Mouse (Mus musculus): ENCODE results near the gene Park7. TPM values are rescaled to one million over a fixed set of nuclear protein-coding genes. Genes with fewer than 3 reads are reported as not detected.

Park7 gene
- total and polyA plus RNA-seq, 3 experiments: 337 to 555 (median 495) TPM

GRCm38 (mm10) chr4:150855346-150855745 lies 58.9 kb downstream of the Park7 start:
- Histone ChIP-seq H3K4me3 (replicated peaks in 1 of 3; ENCODE audit: low read depth in 2 of 3, low read length in 2 of 3, poor library complexity in 1 of 3) (no peak overlapping the region), H3K27ac (ENCODE audit: insufficient read depth, low read depth) (no peak overlapping the region), H3K4me2 (ENCODE audit: insufficient read depth, low read depth, poor library complexity, severe bottlenecking) (no peak overlapping the region), H3K79me2 (replicated peaks; ENCODE audit: control insufficient read depth, extremely low read depth, insufficient read depth, poor library complexity, severe bottlenecking) (no peaks in the 10 kb centered on the region), H3K27me3 (replicated peaks) (no peaks in the 10 kb centered on the region), H3K36me3 (replicated peaks in 1 of 2; ENCODE audit: control insufficient read depth in 1 of 2, insufficient read depth in 1 of 2, low read length in 1 of 2) (no peaks in the 10 kb centered on the region), H3K9ac (ENCODE audit: insufficient read depth, low read depth) (no peak overlapping the region), H3K9me3 (replicated peaks; ENCODE audit: low read length) (no peaks in the 10 kb centered on the region), H3K4me1 (ENCODE audit: control insufficient read depth in 1 of 2, insufficient read depth in 2 of 2) (0 out of 4 replicates have a peak, but pooled peaks cover 0 to under 1% of the 10 kb centered on the region in 2 experiments)
- DNase-seq (ENCODE audit: extremely low read depth): no peak
- in situ Hi-C loops (cut with MboI; ENCODE audit: low pct_ligation_motif_present, low pct_unique_long_range_greater_than_20kb, low sequenced_read_pairs) (no loop called here), dilution Hi-C loops (cut with MboI; ENCODE audit: extremely low pct_ligation_motif_present, extremely low pct_unique_long_range_greater_than_20kb, low sequenced_read_pairs) (no loop called here)
- TF ChIP-seq ZKSCAN1 (IDR thresholded peaks at IDR 0.05; ENCODE audit: borderline replicate concordance, low read depth, low read length) (no peak), ZMIZ1 (IDR thresholded peaks at IDR 0.05; ENCODE audit: low read depth, low read length) (no peak), NELFE (IDR thresholded peaks at IDR 0.05; ENCODE audit: low read depth, low read length) (no peak)

GRCm38 (mm10) chr4:150854839-150855246 lies 59.4 kb downstream of the Park7 start:
- Histone ChIP-seq H3K79me2 (replicated peaks; ENCODE audit: control insufficient read depth, extremely low read depth, insufficient read depth, poor library complexity, severe bottlenecking) (no peaks in the 10 kb centered on the region), H3K4me1 (ENCODE audit: control insufficient read depth in 1 of 2, insufficient read depth in 2 of 2) (no peaks in the 10 kb centered on the region), H3K27ac (ENCODE audit: insufficient read depth, low read depth) (no peak overlapping the region), H3K27me3 (replicated peaks) (no peaks in the 10 kb centered on the region), H3K4me2 (ENCODE audit: insufficient read depth, low read depth, poor library complexity, severe bottlenecking) (no peak overlapping the region), H3K4me3 (replicated peaks in 1 of 3; ENCODE audit: low read depth in 2 of 3, low read length in 2 of 3, poor library complexity in 1 of 3) (no peak overlapping the region), H3K9ac (ENCODE audit: insufficient read depth, low read depth) (no peak overlapping the region), H3K36me3 (replicated peaks in 1 of 2; ENCODE audit: control insufficient read depth in 1 of 2, insufficient read depth in 1 of 2, low read length in 1 of 2) (no peaks in the 10 kb centered on the region), H3K9me3 (replicated peaks; ENCODE audit: low read length) (no peaks in the 10 kb centered on the region)
- in situ Hi-C loops (cut with MboI; ENCODE audit: low pct_ligation_motif_present, low pct_unique_long_range_greater_than_20kb, low sequenced_read_pairs) (no loop called here), dilution Hi-C loops (cut with MboI; ENCODE audit: extremely low pct_ligation_motif_present, extremely low pct_unique_long_range_greater_than_20kb, low sequenced_read_pairs) (no loop called here)
- no peak for DNase-seq (ENCODE audit: extremely low read depth)
- no peak for TF ChIP-seq POLR2AphosphoS2 (IDR thresholded peaks at IDR 0.05; ENCODE audit: low read depth, low read length)
- no peak for TF ChIP-seq TCF12 (IDR thresholded peaks at IDR 0.05; ENCODE audit: low read depth, low read length)
- TF ChIP-seq NRF1 (IDR thresholded peaks at IDR 0.05; ENCODE audit: low read depth, low read length): peak; percentile 29; the same call in 1 of the 2 replicates
- peak; percentile 35; the same call in 1 of the 2 replicates for TF ChIP-seq POLR2A (IDR thresholded peaks at IDR 0.05; ENCODE audit: low read depth, low read length)
- no peak for TF ChIP-seq MYC (IDR thresholded peaks at IDR 0.05; ENCODE audit: low read depth, low read length)
- no peak for TF ChIP-seq USF1 (IDR thresholded peaks at IDR 0.05; ENCODE audit: low read depth, low read length)

GRCm38 (mm10) chr4:150853680-150854461 lies 60.4 kb downstream of the Park7 start, which contains the start of gene Errfi1:
Errfi1 (plus strand) TSS chr4:150853919.
- Histone ChIP-seq H3K4me1 (ENCODE audit: control insufficient read depth in 1 of 2, insufficient read depth in 2 of 2) (no peaks in the 10 kb centered on the region), H3K4me2 (ENCODE audit: insufficient read depth, low read depth, poor library complexity, severe bottlenecking) (no peak within 1 kb of the TSS), H3K4me3 (replicated peaks in 1 of 3; ENCODE audit: low read depth in 2 of 3, low read length in 2 of 3, poor library complexity in 1 of 3) (no peak within 1 kb of the TSS), H3K27me3 (replicated peaks) (no peaks in the 10 kb centered on the region), H3K36me3 (replicated peaks in 1 of 2; ENCODE audit: control insufficient read depth in 1 of 2, insufficient read depth in 1 of 2, low read length in 1 of 2) (no peaks in the 10 kb centered on the region), H3K27ac (ENCODE audit: insufficient read depth, low read depth) (no peak within 1 kb of the TSS), H3K79me2 (replicated peaks; ENCODE audit: control insufficient read depth, extremely low read depth, insufficient read depth, poor library complexity, severe bottlenecking) (no peaks in the 10 kb centered on the region), H3K9ac (ENCODE audit: insufficient read depth, low read depth) (no peak within 1 kb of the TSS), H3K9me3 (replicated peaks; ENCODE audit: low read length) (no peaks in the 10 kb centered on the region)
- dilution Hi-C loops (cut with MboI; ENCODE audit: extremely low pct_ligation_motif_present, extremely low pct_unique_long_range_greater_than_20kb, low sequenced_read_pairs): no loop called here
- no peak for DNase-seq (ENCODE audit: extremely low read depth)
- TF ChIP-seq USF2 (conservative IDR thresholded peaks at IDR 0.05; ENCODE audit: low read depth, low read length) (no peak), RAD21 (IDR thresholded peaks at IDR 0.05; ENCODE audit: low read depth, low read length) (no peak), JUN (IDR thresholded peaks at IDR 0.05; ENCODE audit: insufficient read depth, low read depth, low read length) (no peak), JUND (conservative IDR thresholded peaks at IDR 0.05; ENCODE audit: low read depth, low read length) (no peak), HCFC1 (IDR thresholded peaks at IDR 0.05; ENCODE audit: low read depth, low read length) (no peak), ETS1 (conservative IDR thresholded peaks at IDR 0.05; ENCODE audit: low read depth, low read length) (no peak), EP300 (IDR thresholded peaks at IDR 0.05; ENCODE audit: low read length) (no peak), PAX5 (IDR thresholded peaks at IDR 0.05; ENCODE audit: low read length) (no peak), GABPA (IDR thresholded peaks at IDR 0.05; ENCODE audit: insufficient replicate concordance, low read depth, low read length) (no peak), ZMIZ1 (IDR thresholded peaks at IDR 0.05; ENCODE audit: low read depth, low read length) (no peak), TBP (conservative IDR thresholded peaks at IDR 0.05; ENCODE audit: low read depth, low read length) (no peak), MEF2A (IDR thresholded peaks at IDR 0.05; ENCODE audit: borderline replicate concordance, low read depth, low read length) (no peak)
- in situ Hi-C loops (cut with MboI; ENCODE audit: low pct_ligation_motif_present, low pct_unique_long_range_greater_than_20kb, low sequenced_read_pairs): no loop called here

Data from CH12.LX (cell line).